Mouse (Mus musculus) kidney, postnatal 0 days (tissue): Measurements from ENCODE around the gene Il4. TPM values are rescaled to one million over a fixed set of nuclear protein-coding genes. Genes with fewer than 3 reads are reported as not detected.
"Not testable (repeated sequence)": the region's sequence is repeated elsewhere in the genome, so short reads cannot be mapped to it uniquely, and the experiment has no call there.

Experiments
- ATAC-seq: fragments of 200-750 bp; cut with Nextera tagmentation; replicated peaks from 2 replicates; pipeline ENCODE4 v1.8.0; 2017; ENCODE audit warnings: low read depth, moderate number of reproducible peaks, moderate TSS enrichment, moderate library complexity; ENCODE audit not compliant: low FRiP score
- DNase-seq: peaks from one replicate; pipeline ENCODE4 v3.0.0-alpha.2; 2016; ENCODE audit warnings: low spot score
- H3K27ac ChIP-seq: fragments of 300-500 bp; sonication (generic); 2 replicates; pipeline ENCODE4 v1.5.1; 2014; ENCODE audit warnings: mild to moderate bottlenecking
- H3K27me3 ChIP-seq: fragments of 300-500 bp; sonication (generic); 2 replicates; pipeline ENCODE4 v1.6.1; 2014; ENCODE audit warnings: low read length, mixed read lengths; ENCODE audit not compliant: insufficient read depth
- H3K36me3 ChIP-seq: fragments of 300-500 bp; sonication (generic); 2 replicates; pipeline ENCODE4 v1.6.1; 2014; ENCODE audit warnings: low read length, mixed read lengths; ENCODE audit not compliant: insufficient read depth
- H3K4me1 ChIP-seq: fragments of 300-500 bp; sonication (generic); replicated peaks from 2 replicates; pipeline ENCODE4 v1.6.1; 2014; ENCODE audit warnings: antibody characterized with exemption, low read length, mixed read lengths; ENCODE audit not compliant: insufficient read depth
- H3K4me2 ChIP-seq: fragments of 300-500 bp; sonication (generic); 2 replicates; pipeline ENCODE4 v1.6.1; 2014; ENCODE audit warnings: mild to moderate bottlenecking, low read length, moderate library complexity, mixed read lengths
- H3K4me3 ChIP-seq: fragments of 300-500 bp; sonication (generic); replicated peaks from 2 replicates; pipeline ENCODE4 v1.5.1; 2014; ENCODE audit warnings: low read depth, low read length
- H3K9ac ChIP-seq: fragments of 300-500 bp; sonication (generic); 2 replicates; pipeline ENCODE4 v1.6.1; 2014; ENCODE audit warnings: low read depth, low read length
- H3K9me3 ChIP-seq: fragments of 300-500 bp; sonication (generic); replicated peaks from 2 replicates; pipeline ENCODE4 v1.6.1; 2016; ENCODE audit warnings: low read length, inconsistent platforms, mixed read lengths
- CTCF ChIP-seq: IDR thresholded peaks from 2 replicates; pipeline ENCODE4 v1.5.1; 2016; ENCODE audit warnings: antibody characterized with exemption, low read depth, mild to moderate bottlenecking, moderate library complexity
- WGBS: fragments of 180-500 bp; shearing (Covaris S2); extraction: QIAGEN DNeasy Blood & Tissue Kit; methylation state at CpG from one replicate; pipeline ENCODE4 v1.1.7; 2014; 5-methylcytosine and 5-hydroxymethylcytosine counted together
- polyA plus RNA-seq: library from polyadenylated mRNA; unstranded; fragments of >200 nt; fragmentation: Nextera tagmentation; extraction: Ambion mirVana; gene quantifications from 2 replicates; pipeline ENCODE4 v1.2.1, GENCODE M21; 2015

Gene Il4
- polyA plus RNA-seq, 1 experiment from 2014 or later: 0.78 TPM

GRCm38 (mm10) chr11:53561986-53562385 lies 56.5 kb downstream of the Il4 start:
- no peaks in the 10 kb centered on the region for H3K27me3 ChIP-seq
- no peak overlapping the region for H3K9ac ChIP-seq
- no peaks in the 10 kb centered on the region for H3K9me3 ChIP-seq
- DNase-seq (no peak), ATAC-seq (no peak)
- no peak overlapping the region for H3K4me2 ChIP-seq
- no peaks in the 10 kb centered on the region for H3K36me3 ChIP-seq
- H3K4me3 ChIP-seq: no peak overlapping the region
- WGBS: 75% methylated on average over 2 of the region's 2 CpGs
- no peak for TF ChIP-seq CTCF
- H3K27ac ChIP-seq: no peak overlapping the region
- H3K4me1 ChIP-seq: no peaks in the 10 kb centered on the region

- H3K9ac ChIP-seq, H3K36me3 ChIP-seq, DNase-seq, H3K27ac ChIP-seq, H3K4me3 ChIP-seq, H3K4me1 ChIP-seq, H3K9me3 ChIP-seq, H3K27me3 ChIP-seq, H3K4me2 ChIP-seq, ATAC-seq: not testable (repeated sequence)
- WGBS: 86% methylated on average over 1 of the region's 3 CpGs
Observed at GRCm38 (mm10) chr11:53559980-53560379, 58.5 kb downstream of the Il4 start.

- ATAC-seq, DNase-seq, H3K27me3 ChIP-seq, H3K4me3 ChIP-seq, H3K4me2 ChIP-seq, H3K36me3 ChIP-seq, H3K9me3 ChIP-seq, H3K27ac ChIP-seq, H3K9ac ChIP-seq, H3K4me1 ChIP-seq: not testable (repeated sequence)
- WGBS: 100% methylated on average over 1 of the region's 3 CpGs
Observed at GRCm38 (mm10) chr11:53557992-53558391, 60.5 kb downstream of the Il4 start.

- WGBS: 95% methylated on average over 9 of the region's 20 CpGs
- DNase-seq, H3K27me3 ChIP-seq, H3K4me1 ChIP-seq, H3K4me2 ChIP-seq, H3K4me3 ChIP-seq, H3K36me3 ChIP-seq, H3K9me3 ChIP-seq, H3K27ac ChIP-seq, ATAC-seq, H3K9ac ChIP-seq: not testable (repeated sequence)
Observed at GRCm38 (mm10) chr11:53556529-53556928, 61.9 kb downstream of the Il4 start.

Other genes starting within 250 kb of the Il4 start
- gene Leap2, start 195.5 kb downstream of the Il4 start, polyA plus RNA-seq: 0.24 and 0.28 TPM in 2 replicates
- 1,154 and 1,231 TPM in 2 replicates for gene Uqcrq, start 187.8 kb downstream of the Il4 start, polyA plus RNA-seq
- 0.57 and 1.0 TPM in 2 replicates for gene Gdf9, start 187.6 kb downstream of the Il4 start, polyA plus RNA-seq
- gene Gm10447, start 161.6 kb downstream of the Il4 start, polyA plus RNA-seq: 0.08 and 0.14 TPM in 2 replicates
- 1.1 and 1.2 TPM in 2 replicates for gene Shroom1, start 161.5 kb downstream of the Il4 start, polyA plus RNA-seq
- not detected in 2 replicates for gene Gm9837, start 148.2 kb downstream of the Il4 start, polyA plus RNA-seq
- not detected in 2 replicates for gene Gm9945, start 138.5 kb downstream of the Il4 start, polyA plus RNA-seq
- gene Sowaha, start 138.4 kb downstream of the Il4 start, polyA plus RNA-seq: 0.26 and 0.39 TPM in 2 replicates
- gene Sept8, start 99.4 kb downstream of the Il4 start, polyA plus RNA-seq: 13.1 and 15.7 TPM in 2 replicates
- 50.6 and 54.6 TPM in 2 replicates for gene Kif3a, start 51.3 kb downstream of the Il4 start, polyA plus RNA-seq
- not detected in 2 replicates for gene Il13, start 16.0 kb upstream of the Il4 start, polyA plus RNA-seq
- gene Rad50, start 88.7 kb upstream of the Il4 start, polyA plus RNA-seq: 21.3 and 21.6 TPM in 2 replicates
- not detected in 2 replicates for gene Il5, start 102.1 kb upstream of the Il4 start, polyA plus RNA-seq
- gene Irf1, start 151.3 kb upstream of the Il4 start, polyA plus RNA-seq: 14.0 and 17.9 TPM in 2 replicates
- gene Gm17334, start 154.5 kb upstream of the Il4 start, polyA plus RNA-seq: 0.20 and 0.21 TPM in 2 replicates
- gene Gm12216, start 240.6 kb upstream of the Il4 start, polyA plus RNA-seq: 2.0 and 2.3 TPM in 2 replicates